Mouse (Mus musculus) leukemia stem cell, adult 10-12 weeks (primary cell): Measurements from ENCODE around the gene Gm3543. TPM values are rescaled to one million over a fixed set of nuclear protein-coding genes. Genes with fewer than 3 reads are reported as not detected.

ENCODE experiments used
- polyA plus RNA-seq: library from polyadenylated mRNA; stranded (reverse); fragments of >175 nt; gene quantifications from 2 replicates; pipeline ENCODE4 v1.2.3, GENCODE M21; 2012; ENCODE audit warnings: low replicate concordance

The Gm3543 gene
- not detected in 2 replicates for polyA plus RNA-seq

GRCm38 (mm10) chr14:41983225-41983624 is at the start of gene Gm3543:
Gene Gm3543 (minus strand): TSS chr14:41983325.

GRCm38 (mm10) chr14:41967827-41968226 is 15.3 kb downstream of the Gm3543 start, which contains the start of gene Gm6401:
Gene Gm6401 (minus strand): TSS chr14:41967927.

GRCm38 (mm10) chr14:41943695-41944094 is 39.4 kb downstream of the Gm3543 start, which contains the start of gene 1700024B05Rik:
Gene 1700024B05Rik (plus strand): TSS chr14:41943995.

Other genes starting within 250 kb of the Gm3543 start
- not detected in 2 replicates for gene Gm7929, start 232.7 kb downstream of the Gm3543 start, polyA plus RNA-seq
- not detected in 2 replicates for gene Gm47189, start 210.9 kb downstream of the Gm3543 start, polyA plus RNA-seq
- not detected in 2 replicates for gene Gm7980, start 76.0 kb downstream of the Gm3543 start, polyA plus RNA-seq
- gene 1700049E17Rik1, start 58.4 kb downstream of the Gm3543 start, polyA plus RNA-seq, result not detected in 2 replicates
- not detected in 2 replicates for gene 1700024B05Rik, start 39.3 kb downstream of the Gm3543 start, polyA plus RNA-seq
- not detected in 2 replicates for gene Gm6401, start 15.4 kb downstream of the Gm3543 start, polyA plus RNA-seq
- gene Gm7951, start 134.0 kb upstream of the Gm3543 start, polyA plus RNA-seq, result not detected in 2 replicates
- not detected in 2 replicates for gene Gm17027, start 179.3 kb upstream of the Gm3543 start, polyA plus RNA-seq
- gene Gm3573, start 207.5 kb upstream of the Gm3543 start, polyA plus RNA-seq, result not detected in 2 replicates